Mouse (Mus musculus): Measurements from ENCODE around the gene Kcnc1. TPM values are rescaled to one million over a fixed set of nuclear protein-coding genes. Genes with fewer than 3 reads are reported as not detected.
A peak's percentile ranks its signal among the peaks of the same experiment; 100 is the strongest.

Kcnc1 gene
- polyA plus RNA-seq (2012; rRNA removed), result 14.9 and 28.9 TPM in 2 replicates

- peak; percentile 89 for DNase-seq (ENCODE audit: low read depth)
- TF ChIP-seq CTCF (IDR thresholded peaks at IDR 0.05; ENCODE audit: borderline replicate concordance, extremely low read depth, insufficient read depth, insufficient read length), result peak; percentile 4; the same call in 1 of the 2 replicates
- TF ChIP-seq POLR2A (IDR thresholded peaks at IDR 0.05; ENCODE audit: borderline replicate concordance, extremely low read depth, insufficient read depth, insufficient read length, poor library complexity, severe bottlenecking), result peak; percentile 74
Measured at GRCm38 (mm10) chr7:46396231-46396927, at the start of gene Kcnc1. Kcnc1 (plus strand) TSS chr7:46396497.

- TF ChIP-seq CTCF (IDR thresholded peaks at IDR 0.05; ENCODE audit: borderline replicate concordance, extremely low read depth, insufficient read depth, insufficient read length), result no peak
- no peak for TF ChIP-seq POLR2A (IDR thresholded peaks at IDR 0.05; ENCODE audit: borderline replicate concordance, extremely low read depth, insufficient read depth, insufficient read length, poor library complexity, severe bottlenecking)
- no peak for DNase-seq (ENCODE audit: low read depth)
Measured at GRCm38 (mm10) chr7:46347692-46348091, 48.6 kb upstream of the Kcnc1 start.

- peak; percentile 4 for DNase-seq (ENCODE audit: low read depth)
Measured at GRCm38 (mm10) chr7:46348813-46349212, 47.5 kb upstream of the Kcnc1 start.

GRCm38 (mm10) chr7:46350119-46350702 lies 46.1 kb upstream of the Kcnc1 start:
- no peak for DNase-seq (ENCODE audit: low read depth)
- TF ChIP-seq POLR2A (IDR thresholded peaks at IDR 0.05; ENCODE audit: borderline replicate concordance, extremely low read depth, insufficient read depth, insufficient read length, poor library complexity, severe bottlenecking), result no peak
- no peak for TF ChIP-seq CTCF (IDR thresholded peaks at IDR 0.05; ENCODE audit: borderline replicate concordance, extremely low read depth, insufficient read depth, insufficient read length)

More at GRCm38 (mm10) chr7:46348813-46349212, 47.5 kb upstream of the Kcnc1 start:
- TF ChIP-seq POLR2A (IDR thresholded peaks at IDR 0.05; ENCODE audit: borderline replicate concordance, extremely low read depth, insufficient read depth, insufficient read length, poor library complexity, severe bottlenecking) (no peak), CTCF (IDR thresholded peaks at IDR 0.05; ENCODE audit: borderline replicate concordance, extremely low read depth, insufficient read depth, insufficient read length) (no peak)

- no peak for TF ChIP-seq CTCF (IDR thresholded peaks at IDR 0.05; ENCODE audit: borderline replicate concordance, extremely low read depth, insufficient read depth, insufficient read length)
- no peak for TF ChIP-seq POLR2A (IDR thresholded peaks at IDR 0.05; ENCODE audit: borderline replicate concordance, extremely low read depth, insufficient read depth, insufficient read length, poor library complexity, severe bottlenecking)
- no peak for DNase-seq (ENCODE audit: low read depth)
Measured at GRCm38 (mm10) chr7:46352748-46353147, 43.5 kb upstream of the Kcnc1 start.

GRCm38 (mm10) chr7:46353216-46353615 lies 43.1 kb upstream of the Kcnc1 start:
- TF ChIP-seq CTCF (IDR thresholded peaks at IDR 0.05; ENCODE audit: borderline replicate concordance, extremely low read depth, insufficient read depth, insufficient read length), result no peak
- no peak for TF ChIP-seq POLR2A (IDR thresholded peaks at IDR 0.05; ENCODE audit: borderline replicate concordance, extremely low read depth, insufficient read depth, insufficient read length, poor library complexity, severe bottlenecking)
- DNase-seq (ENCODE audit: low read depth), result no peak

GRCm38 (mm10) chr7:46353875-46354274 lies 42.4 kb upstream of the Kcnc1 start:
- no peak for TF ChIP-seq POLR2A (IDR thresholded peaks at IDR 0.05; ENCODE audit: borderline replicate concordance, extremely low read depth, insufficient read depth, insufficient read length, poor library complexity, severe bottlenecking)
- no peak for TF ChIP-seq CTCF (IDR thresholded peaks at IDR 0.05; ENCODE audit: borderline replicate concordance, extremely low read depth, insufficient read depth, insufficient read length)
- DNase-seq (ENCODE audit: low read depth), result no peak

GRCm38 (mm10) chr7:46361776-46362175 lies 34.5 kb upstream of the Kcnc1 start:
- no peak for DNase-seq (ENCODE audit: low read depth)
- no peak for TF ChIP-seq POLR2A (IDR thresholded peaks at IDR 0.05; ENCODE audit: borderline replicate concordance, extremely low read depth, insufficient read depth, insufficient read length, poor library complexity, severe bottlenecking)
- TF ChIP-seq CTCF (IDR thresholded peaks at IDR 0.05; ENCODE audit: borderline replicate concordance, extremely low read depth, insufficient read depth, insufficient read length), result no peak

- no peak for DNase-seq (ENCODE audit: low read depth)
- TF ChIP-seq CTCF (IDR thresholded peaks at IDR 0.05; ENCODE audit: borderline replicate concordance, extremely low read depth, insufficient read depth, insufficient read length), result no peak
- no peak for TF ChIP-seq POLR2A (IDR thresholded peaks at IDR 0.05; ENCODE audit: borderline replicate concordance, extremely low read depth, insufficient read depth, insufficient read length, poor library complexity, severe bottlenecking)
Measured at GRCm38 (mm10) chr7:46364154-46364553, 32.1 kb upstream of the Kcnc1 start.

GRCm38 (mm10) chr7:46365810-46366209 lies 30.5 kb upstream of the Kcnc1 start:
- no peak for TF ChIP-seq POLR2A (IDR thresholded peaks at IDR 0.05; ENCODE audit: borderline replicate concordance, extremely low read depth, insufficient read depth, insufficient read length, poor library complexity, severe bottlenecking)
- TF ChIP-seq CTCF (IDR thresholded peaks at IDR 0.05; ENCODE audit: borderline replicate concordance, extremely low read depth, insufficient read depth, insufficient read length), result no peak
- no peak for DNase-seq (ENCODE audit: low read depth)

- no peak for DNase-seq (ENCODE audit: low read depth)
- TF ChIP-seq POLR2A (IDR thresholded peaks at IDR 0.05; ENCODE audit: borderline replicate concordance, extremely low read depth, insufficient read depth, insufficient read length, poor library complexity, severe bottlenecking) (no peak), CTCF (IDR thresholded peaks at IDR 0.05; ENCODE audit: borderline replicate concordance, extremely low read depth, insufficient read depth, insufficient read length) (no peak)
Measured at GRCm38 (mm10) chr7:46371104-46371503, 25.2 kb upstream of the Kcnc1 start.

Data from brain, embryonic 14.5 days (tissue).